Mouse (Mus musculus) forebrain, embryonic 12.5 days (tissue): Measurements from ENCODE around the gene Olfr1279. TPM values are rescaled to one million over a fixed set of nuclear protein-coding genes. Genes with fewer than 3 reads are reported as not detected.
"Not testable (repeated sequence)": the region's sequence is repeated elsewhere in the genome, so short reads cannot be mapped to it uniquely, and the experiment has no call there.

Experiments used
- ATAC-seq: fragments of 200-750 bp; cut with Nextera tagmentation; 2 replicates; pipeline ENCODE4 v1.8.0; 2017; ENCODE audit warnings: moderate TSS enrichment; ENCODE audit not compliant: low FRiP score
- H3K27ac ChIP-seq: fragments of 300-500 bp; sonication (generic); 2 replicates; pipeline ENCODE4 v1.5.1; 2016; ENCODE audit warnings: mild to moderate bottlenecking
- H3K27me3 ChIP-seq: fragments of 300-500 bp; sonication (generic); 2 replicates; pipeline ENCODE4 v1.6.1; 2016; ENCODE audit warnings: mild to moderate bottlenecking
- H3K36me3 ChIP-seq: fragments of 300-500 bp; sonication (generic); replicated peaks from 2 replicates; pipeline ENCODE4 v1.6.1; 2016; ENCODE audit warnings: mild to moderate bottlenecking
- H3K4me1 ChIP-seq: fragments of 300-500 bp; sonication (generic); 2 replicates; pipeline ENCODE4 v1.6.1; 2016
- H3K4me2 ChIP-seq: fragments of 300-500 bp; sonication (generic); 2 replicates; pipeline ENCODE4 v1.6.1; 2016; ENCODE audit warnings: mild to moderate bottlenecking, moderate library complexity
- H3K4me3 ChIP-seq: fragments of 300-500 bp; sonication (generic); replicated peaks from 2 replicates; pipeline ENCODE4 v1.5.1; 2016; ENCODE audit warnings: mild to moderate bottlenecking
- H3K9ac ChIP-seq: fragments of 300-500 bp; sonication (generic); 2 replicates; pipeline ENCODE4 v1.6.1; 2016; ENCODE audit warnings: mild to moderate bottlenecking
- H3K9me3 ChIP-seq: fragments of 300-500 bp; sonication (generic); 2 replicates; pipeline ENCODE4 v1.6.1; 2016
- WGBS: fragments of 180-500 bp; shearing (Covaris S2); methylation state at CpG from one replicate; pipeline ENCODE4 v1.1.7; 2016; 5-methylcytosine and 5-hydroxymethylcytosine counted together
- polyA plus RNA-seq: library from polyadenylated mRNA; unstranded; fragments of >200 nt; fragmentation: Nextera tagmentation; extraction: Ambion mirVana; gene quantifications from 2 replicates; pipeline ENCODE4 v1.2.1, GENCODE M21; 2016

The Olfr1279 gene
- not detected in 2 replicates for polyA plus RNA-seq

DNA sequence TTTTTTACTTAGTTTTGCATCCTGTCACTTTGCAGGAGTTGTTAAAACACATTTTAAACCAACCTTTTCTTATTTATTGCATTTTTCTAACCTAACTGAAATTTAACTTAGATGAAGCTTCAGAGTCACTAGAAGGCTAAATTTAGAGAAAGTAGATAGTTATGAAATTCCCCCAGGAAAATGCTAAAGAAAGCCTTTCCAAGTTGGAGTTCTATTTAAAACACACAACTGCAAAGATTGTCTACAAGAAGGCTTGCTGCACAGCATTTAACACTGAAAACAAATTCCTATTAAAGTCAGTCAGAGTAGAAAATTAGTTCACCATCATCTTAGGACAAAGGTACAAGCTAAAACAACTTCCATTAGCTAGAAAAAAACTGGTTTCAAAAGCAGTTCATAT is at the start of gene Olfr1279:
Gene Olfr1279 (plus strand): TSS at position 262 of the 400 bp plus-strand sequence.
- Histone ChIP-seq H3K4me1 (no peaks in the 10 kb centered on the region), H3K9ac (no peak within 1 kb of the TSS), H3K36me3 (no peaks in the 10 kb centered on the region), H3K27ac (no peak within 1 kb of the TSS), H3K27me3 (no peaks in the 10 kb centered on the region), H3K9me3 (no peaks in the 10 kb centered on the region), H3K4me2 (no peak within 1 kb of the TSS), H3K4me3 (no peak within 1 kb of the TSS)
- no peak for ATAC-seq

DNA sequence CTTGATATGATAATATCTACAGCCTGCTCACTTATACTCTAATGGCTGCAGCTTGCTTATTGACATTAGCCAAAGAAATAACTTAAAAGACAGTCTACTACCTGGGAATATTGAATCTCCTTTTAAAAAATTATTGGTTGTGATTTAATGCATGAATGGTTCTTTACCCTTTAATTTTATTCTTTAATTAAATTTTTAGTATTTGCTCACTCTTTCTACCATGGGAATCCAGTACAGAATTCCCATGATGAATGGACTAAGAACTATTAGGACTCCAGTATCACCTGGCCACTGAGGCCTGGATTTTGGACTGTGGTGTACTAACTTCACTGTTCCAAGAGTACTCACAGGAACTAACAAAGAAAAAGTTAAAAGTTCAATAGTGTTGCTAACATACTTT is 46.2 kb upstream of the Olfr1279 start, which contains the start of gene Olfr1276:
Gene Olfr1276 (plus strand): TSS at position 301 of the 400 bp plus-strand sequence.
- H3K9ac ChIP-seq = no peak within 1 kb of the TSS
- H3K4me2 ChIP-seq = no peak within 1 kb of the TSS
- H3K27me3 ChIP-seq = no peaks in the 10 kb centered on the region
- ATAC-seq = no peak
- no peak within 1 kb of the TSS for H3K27ac ChIP-seq
- no peaks in the 10 kb centered on the region for H3K4me1 ChIP-seq
- no peaks in the 10 kb centered on the region for H3K9me3 ChIP-seq
- H3K36me3 ChIP-seq = no peaks in the 10 kb centered on the region
- H3K4me3 ChIP-seq = no peak within 1 kb of the TSS

DNA sequence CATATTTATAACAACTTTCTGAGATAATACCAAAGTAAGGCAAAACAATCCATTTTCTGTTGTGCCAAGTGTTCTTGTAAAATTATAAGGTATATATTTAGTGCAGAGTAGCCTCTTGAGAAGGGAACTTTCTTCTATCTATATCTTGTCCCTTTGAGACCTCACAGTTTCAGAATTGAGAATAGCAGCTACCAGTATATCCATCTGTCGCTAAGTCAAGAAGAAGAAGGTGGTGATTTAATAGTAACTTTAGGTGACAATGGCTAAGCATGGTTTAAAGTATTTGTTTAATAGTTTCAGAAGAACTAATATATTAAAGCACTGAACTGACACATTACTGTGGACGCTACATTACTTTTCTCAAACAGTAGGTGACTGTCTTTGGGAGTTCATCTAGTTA is 26.4 kb upstream of the Olfr1279 start, which contains the start of gene Olfr1277:
Gene Olfr1277 (minus strand): TSS at position 101 of the 400 bp plus-strand sequence.
- no peak for ATAC-seq
- H3K27ac ChIP-seq = no peak within 1 kb of the TSS
- no peak within 1 kb of the TSS for H3K4me3 ChIP-seq
- WGBS = 80% methylated on average over 2 of the region's 2 CpGs
- no peaks in the 10 kb centered on the region for H3K9me3 ChIP-seq
- no peaks in the 10 kb centered on the region for H3K36me3 ChIP-seq
- H3K4me1 ChIP-seq = no peaks in the 10 kb centered on the region
- no peaks in the 10 kb centered on the region for H3K27me3 ChIP-seq
- no peak within 1 kb of the TSS for H3K4me2 ChIP-seq
- no peak within 1 kb of the TSS for H3K9ac ChIP-seq

GRCm38 (mm10) chr2:111289836-111290235 is 10.6 kb upstream of the Olfr1279 start, which contains the start of gene Olfr1278:
TSS of gene Olfr1278 (plus strand) at chr2:111290136.
- no peaks in the 10 kb centered on the region for H3K36me3 ChIP-seq
- H3K27me3 ChIP-seq = no peaks in the 10 kb centered on the region
- H3K4me1 ChIP-seq = no peaks in the 10 kb centered on the region
- no peak within 1 kb of the TSS for H3K4me3 ChIP-seq
- no peak within 1 kb of the TSS for H3K9ac ChIP-seq
- no peak for ATAC-seq
- H3K9me3 ChIP-seq = no peaks in the 10 kb centered on the region
- no peak within 1 kb of the TSS for H3K4me2 ChIP-seq
- H3K27ac ChIP-seq = no peak within 1 kb of the TSS

DNA sequence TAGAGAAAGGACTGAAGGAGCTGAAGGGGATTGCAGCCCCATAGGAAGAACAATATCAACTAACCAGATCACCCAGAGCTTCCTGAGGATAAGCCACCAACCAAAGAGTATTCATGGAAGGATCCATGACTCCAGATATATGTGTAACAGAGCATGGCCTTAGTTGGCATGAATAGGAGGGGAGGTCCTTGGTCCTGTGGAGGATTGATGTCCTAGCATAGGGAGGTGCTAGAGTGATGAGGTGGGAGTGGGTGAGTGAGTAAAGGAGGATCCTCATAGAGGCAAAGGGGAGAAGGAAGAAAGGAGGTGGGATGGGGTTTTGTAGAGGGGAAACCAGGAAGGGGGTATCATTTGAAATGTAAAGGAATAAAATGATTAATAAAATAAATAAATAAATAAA is 1.9 kb upstream of the Olfr1279 start:
- H3K27ac ChIP-seq = no peak overlapping the region
- H3K9me3 ChIP-seq = no peaks in the 10 kb centered on the region

DNA sequence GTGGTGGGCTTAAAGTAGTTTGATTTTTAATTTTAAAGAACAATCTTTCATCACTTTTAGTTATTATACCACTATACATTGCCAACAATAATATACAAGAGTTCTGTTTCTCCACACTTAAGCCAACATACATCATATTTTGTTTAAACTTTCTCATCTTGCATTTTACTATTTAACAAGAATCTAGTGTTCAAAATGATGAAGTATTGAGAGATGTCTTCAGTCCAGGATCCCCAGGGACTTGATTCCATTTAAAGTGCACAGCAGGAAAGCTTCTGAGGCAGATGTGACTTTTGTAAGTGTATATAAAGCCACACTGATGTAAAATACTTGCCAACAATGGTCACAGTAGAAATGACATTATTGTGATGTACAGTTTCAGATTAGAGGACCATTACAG is 13.3 kb downstream of the Olfr1279 start, which contains the start of gene Olfr1280:
Gene Olfr1280 (plus strand): TSS at position 301 of the 400 bp plus-strand sequence.
- H3K4me1 ChIP-seq = no peaks in the 10 kb centered on the region
- no peak for ATAC-seq
- H3K4me3 ChIP-seq = no peak within 1 kb of the TSS
- no peak within 1 kb of the TSS for H3K9ac ChIP-seq
- H3K9me3 ChIP-seq = no peaks in the 10 kb centered on the region
- no peak within 1 kb of the TSS for H3K27ac ChIP-seq
- H3K4me2 ChIP-seq = no peak within 1 kb of the TSS
- H3K36me3 ChIP-seq = no peaks in the 10 kb centered on the region
- H3K27me3 ChIP-seq = no peaks in the 10 kb centered on the region

More for the DNA sequence above, 1.9 kb upstream of the Olfr1279 start:
- Histone ChIP-seq H3K4me1 (no peaks in the 10 kb centered on the region), H3K27me3 (no peaks in the 10 kb centered on the region), H3K4me3 (no peak overlapping the region), H3K36me3 (no peaks in the 10 kb centered on the region), H3K9ac (no peak overlapping the region), H3K4me2 (no peak overlapping the region)
- no peak for ATAC-seq

DNA sequence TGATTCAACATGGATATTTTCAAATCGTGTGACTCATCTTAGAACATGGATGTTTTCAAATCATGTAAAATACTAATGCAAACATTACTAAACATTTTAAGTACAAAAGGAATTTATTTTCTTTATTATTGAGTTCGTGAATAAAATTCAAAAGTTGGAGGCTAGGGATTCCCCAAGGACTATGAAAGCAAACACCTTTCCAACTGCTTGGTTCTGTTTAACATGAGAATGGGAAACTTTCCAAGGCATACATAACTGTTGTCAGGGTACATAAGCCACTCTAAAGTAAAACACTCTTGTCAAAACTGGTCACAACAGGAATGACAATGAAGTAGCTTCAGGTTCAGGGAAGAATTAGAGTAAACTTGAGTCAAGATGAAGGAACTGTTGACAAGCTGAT is 25.8 kb downstream of the Olfr1279 start, which contains the start of gene Olfr1281:
Gene Olfr1281 (plus strand): TSS at position 301 of the 400 bp plus-strand sequence.
- Histone ChIP-seq H3K27ac (no peak within 1 kb of the TSS), H3K27me3 (no peaks in the 10 kb centered on the region), H3K4me1 (no peaks in the 10 kb centered on the region), H3K4me2 (no peak within 1 kb of the TSS), H3K9ac (no peak within 1 kb of the TSS), H3K4me3 (no peak within 1 kb of the TSS), H3K36me3 (no peaks in the 10 kb centered on the region), H3K9me3 (no peaks in the 10 kb centered on the region)
- no peak for ATAC-seq
- WGBS = 87% methylated on average over 2 of the region's 2 CpGs

GRCm38 (mm10) chr2:111333721-111334120 is 33.3 kb downstream of the Olfr1279 start:
- H3K27me3 ChIP-seq, H3K9ac ChIP-seq, ATAC-seq, H3K4me3 ChIP-seq, H3K27ac ChIP-seq, H3K4me2 ChIP-seq, H3K4me1 ChIP-seq, H3K9me3 ChIP-seq, H3K36me3 ChIP-seq: not testable (repeated sequence)
- 89% methylated on average over 5 of the region's 5 CpGs for WGBS

GRCm38 (mm10) chr2:111335976-111336375 is 35.5 kb downstream of the Olfr1279 start, which contains the start of gene Olfr1282:
TSS of gene Olfr1282 (minus strand) at chr2:111336076.
- no peak for ATAC-seq
- no peak within 1 kb of the TSS for H3K27ac ChIP-seq
- H3K9me3 ChIP-seq = no peaks in the 10 kb centered on the region
- H3K27me3 ChIP-seq = no peaks in the 10 kb centered on the region
- no peak within 1 kb of the TSS for H3K4me3 ChIP-seq
- 78% methylated on average over 2 of the region's 2 CpGs for WGBS
- no peak within 1 kb of the TSS for H3K9ac ChIP-seq
- no peak within 1 kb of the TSS for H3K4me2 ChIP-seq
- no peaks in the 10 kb centered on the region for H3K4me1 ChIP-seq
- no peaks in the 10 kb centered on the region for H3K36me3 ChIP-seq

Other genes starting within 250 kb of the Olfr1279 start
- gene Gm13941, start 194.7 kb upstream of the Olfr1279 start, polyA plus RNA-seq = not detected in 2 replicates
- gene Gm15130, start 147.7 kb upstream of the Olfr1279 start, polyA plus RNA-seq = not detected in 2 replicates
- gene 4930430A15Rik, start 71.0 kb upstream of the Olfr1279 start, polyA plus RNA-seq = not detected in 2 replicates
- gene Olfr1275, start 65.3 kb upstream of the Olfr1279 start, polyA plus RNA-seq = not detected in 2 replicates
- not detected in 2 replicates for gene Olfr1276, start 46.1 kb upstream of the Olfr1279 start, polyA plus RNA-seq
- not detected in 2 replicates for gene Olfr1277, start 26.5 kb upstream of the Olfr1279 start, polyA plus RNA-seq
- not detected in 2 replicates for gene Olfr1278, start 10.5 kb upstream of the Olfr1279 start, polyA plus RNA-seq
- gene Olfr1280, start 13.4 kb downstream of the Olfr1279 start, polyA plus RNA-seq = not detected in 2 replicates
- not detected in 2 replicates for gene Olfr1281, start 25.9 kb downstream of the Olfr1279 start, polyA plus RNA-seq
- not detected in 2 replicates for gene Olfr1282, start 35.4 kb downstream of the Olfr1279 start, polyA plus RNA-seq
- gene Olfr1283, start 66.2 kb downstream of the Olfr1279 start, polyA plus RNA-seq = not detected in 2 replicates
- not detected in 2 replicates for gene Olfr1284, start 74.9 kb downstream of the Olfr1279 start, polyA plus RNA-seq
- not detected in 2 replicates for gene Olfr1286, start 122.5 kb downstream of the Olfr1279 start, polyA plus RNA-seq
- gene Olfr1287, start 148.5 kb downstream of the Olfr1279 start, polyA plus RNA-seq = not detected in 2 replicates
- gene Olfr1288, start 173.5 kb downstream of the Olfr1279 start, polyA plus RNA-seq = not detected in 2 replicates
- gene Olfr1289, start 180.2 kb downstream of the Olfr1279 start, polyA plus RNA-seq = not detected in 2 replicates
- not detected in 2 replicates for gene Olfr1290, start 193.2 kb downstream of the Olfr1279 start, polyA plus RNA-seq
- gene Olfr1291-ps1, start 196.5 kb downstream of the Olfr1279 start, polyA plus RNA-seq = not detected in 2 replicates
- gene Olfr1293-ps, start 224.6 kb downstream of the Olfr1279 start, polyA plus RNA-seq = not detected in 2 replicates
- not detected in 2 replicates for gene Olfr1294, start 239.7 kb downstream of the Olfr1279 start, polyA plus RNA-seq